Mouse (Mus musculus) midbrain, postnatal 0 days (tissue): ENCODE results near the gene Wrb. TPM values are rescaled to one million over a fixed set of nuclear protein-coding genes. Genes with fewer than 3 reads are reported as not detected.
"Not testable (repeated sequence)": the region's sequence is repeated elsewhere in the genome, so short reads cannot be mapped to it uniquely, and the experiment has no call there.

ENCODE experiments used
- ATAC-seq: fragments of 200-750 bp; cut with Nextera tagmentation; 2 replicates; pipeline ENCODE4 v1.8.0; 2017; ENCODE audit warnings: moderate number of reproducible peaks, mild to moderate bottlenecking, moderate TSS enrichment, moderate library complexity; ENCODE audit not compliant: low FRiP score
- DNase-seq: peaks from one replicate; pipeline ENCODE4 v3.0.0-alpha.2; 2015; ENCODE audit warnings: low spot score
- H3K27ac ChIP-seq: fragments of 300-500 bp; sonication (generic); 2 replicates; pipeline ENCODE4 v1.5.1; 2014; ENCODE audit warnings: low read depth, mild to moderate bottlenecking, low read length, mixed read lengths
- H3K27me3 ChIP-seq: fragments of 300-500 bp; sonication (generic); 2 replicates; pipeline ENCODE4 v1.6.1; 2014; ENCODE audit warnings: low read length, control low read depth, mixed read lengths; ENCODE audit not compliant: insufficient read depth
- H3K36me3 ChIP-seq: fragments of 300-500 bp; sonication (generic); 2 replicates; pipeline ENCODE4 v1.6.1; 2014; ENCODE audit warnings: low read length, control low read depth, mixed read lengths; ENCODE audit not compliant: insufficient read depth
- H3K4me1 ChIP-seq: fragments of 300-500 bp; sonication (generic); 2 replicates; pipeline ENCODE4 v1.6.1; 2014; ENCODE audit warnings: mild to moderate bottlenecking, control low read depth, antibody characterized with exemption, low read length, mixed read lengths; ENCODE audit not compliant: insufficient read depth
- H3K4me2 ChIP-seq: fragments of 300-500 bp; sonication (generic); 2 replicates; pipeline ENCODE4 v1.6.1; 2014; ENCODE audit warnings: low read depth, mild to moderate bottlenecking, low read length, mixed read lengths; ENCODE audit not compliant: poor library complexity, severe bottlenecking
- H3K4me3 ChIP-seq: fragments of 300-500 bp; sonication (generic); 2 replicates; pipeline ENCODE4 v1.5.1; 2014; ENCODE audit warnings: low read depth, mild to moderate bottlenecking, low read length, moderate library complexity
- H3K9ac ChIP-seq: fragments of 300-500 bp; sonication (generic); replicated peaks from 2 replicates; pipeline ENCODE4 v1.6.1; 2014; ENCODE audit warnings: mild to moderate bottlenecking, low read length, moderate library complexity, mixed read lengths; ENCODE audit not compliant: poor library complexity, severe bottlenecking
- H3K9me3 ChIP-seq: fragments of 300-500 bp; sonication (generic); 2 replicates; pipeline ENCODE4 v1.6.1; 2016; ENCODE audit warnings: low read length, control low read depth
- CTCF ChIP-seq: IDR thresholded peaks from 2 replicates; pipeline ENCODE4 v1.5.1; 2016; ENCODE audit warnings: antibody characterized with exemption, mild to moderate bottlenecking
- WGBS: fragments of 180-500 bp; shearing (Covaris S2); extraction: QIAGEN DNeasy Blood & Tissue Kit; methylation state at CpG from one replicate; pipeline ENCODE4 v1.1.7; 2014; 5-methylcytosine and 5-hydroxymethylcytosine counted together
- polyA plus RNA-seq: library from polyadenylated mRNA; unstranded; fragments of >200 nt; fragmentation: Nextera tagmentation; extraction: Ambion mirVana; gene quantifications from 2 replicates; pipeline ENCODE4 v1.2.1, GENCODE M21; 2015
- total RNA-seq: library from RNA; depleted of rRNA; stranded (reverse); fragments of >200 nt; gene quantifications from 2 replicates; pipeline ENCODE4 v1.2.3, GENCODE M21; 2014

Wrb gene
- total and polyA plus RNA-seq, 2 experiments from 2014 or later = 190 to 212 TPM

DNA sequence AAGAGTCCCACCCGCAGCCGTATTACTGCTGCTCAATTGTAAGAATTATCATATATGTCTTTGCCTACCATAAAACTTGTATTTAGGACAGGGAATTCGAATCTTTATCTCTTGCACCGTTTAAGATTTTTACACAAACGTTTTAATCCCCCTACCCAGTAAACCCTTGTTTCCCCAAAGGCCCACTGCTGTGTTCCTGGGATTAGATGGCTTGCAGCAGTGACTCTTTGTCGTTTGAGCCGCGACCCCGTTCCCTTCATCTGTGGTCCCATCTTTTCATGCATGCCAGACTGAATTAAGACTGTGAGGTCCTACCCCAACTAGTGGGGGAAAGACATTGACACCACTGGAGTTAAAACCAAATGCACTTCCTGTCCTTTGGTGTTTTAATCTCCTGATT lies 16.7 kb upstream of the Wrb start:
- no peak for DNase-seq
- under 1% methylated on average over 9 of the region's 9 CpGs for WGBS
- Histone ChIP-seq H3K4me1 (peaks cover 8% of the 10 kb centered on the region; the same call in 1 of the 2 replicates), H3K9ac (peak overlapping the region; percentile 80), H3K9me3 (no peaks in the 10 kb centered on the region), H3K4me3 (peak overlapping the region; percentile 65), H3K27me3 (no peaks in the 10 kb centered on the region), H3K4me2 (peak overlapping the region; percentile 62), H3K36me3 (peaks cover 13% of the 10 kb centered on the region), H3K27ac (peak overlapping the region; percentile 96)
- TF ChIP-seq CTCF = no peak
- ATAC-seq = no peak

DNA sequence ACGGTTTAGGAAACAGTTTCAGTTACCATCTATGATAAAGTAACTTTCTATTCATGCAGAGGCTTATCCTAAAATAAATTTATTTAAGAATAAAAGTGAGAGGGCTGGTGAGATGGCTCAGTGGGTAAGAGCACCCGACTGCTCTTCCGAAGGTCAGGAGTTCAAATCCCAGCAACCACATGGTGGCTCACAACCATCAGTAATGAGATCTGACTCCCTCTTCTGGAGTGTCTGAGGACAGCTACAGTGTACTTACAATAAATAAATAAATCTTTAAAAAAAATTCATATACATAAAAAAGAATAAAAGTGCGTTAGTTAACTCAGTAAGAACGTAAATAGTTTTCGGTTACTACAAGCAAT lies 478 bp upstream of the Wrb start:
- Histone ChIP-seq H3K4me2 (0 out of 2 replicates have a peak overlapping the region, but pooled peaks have one; percentile 76), H3K4me3 (peak overlapping the region; percentile 65; the same call in 1 of the 2 replicates)
- not testable (repeated sequence) for H3K9me3 ChIP-seq, H3K9ac ChIP-seq, H3K4me1 ChIP-seq, H3K36me3 ChIP-seq, H3K27me3 ChIP-seq, DNase-seq, H3K27ac ChIP-seq
- peak; percentile 50 for ATAC-seq
- WGBS = 24% methylated on average over 6 of the region's 6 CpGs

DNA sequence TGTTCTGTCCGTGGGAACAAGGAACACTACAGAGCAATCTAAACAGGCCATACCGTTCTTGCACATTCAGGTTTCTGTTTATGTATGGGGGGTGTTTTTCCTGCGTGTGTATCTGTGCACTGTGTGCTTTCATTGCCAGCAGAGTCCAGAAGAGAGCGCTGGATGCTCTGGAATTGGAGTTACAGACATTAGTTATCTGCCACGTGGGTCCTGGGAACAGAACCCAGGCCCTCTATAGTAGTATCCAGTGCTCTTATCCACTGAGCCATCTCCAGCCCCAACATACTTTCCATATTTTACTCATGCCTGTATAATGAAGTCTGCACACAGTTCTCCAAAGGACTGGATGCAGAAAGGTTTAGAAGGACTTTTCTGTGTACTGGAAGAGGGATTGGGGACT lies 607 bp downstream of the Wrb start:
- Histone ChIP-seq H3K4me3 (peak overlapping the region; percentile 65), H3K27ac (peak overlapping the region; percentile 77), H3K4me2 (peak overlapping the region; percentile 76), H3K9me3 (no peaks in the 10 kb centered on the region), H3K27me3 (no peaks in the 10 kb centered on the region), H3K9ac (peak overlapping the region; percentile 75), H3K36me3 (no peaks in the 10 kb centered on the region), H3K4me1 (peaks cover 8% of the 10 kb centered on the region; the same call in 1 of the 2 replicates)
- 0% methylated on average over 5 of the region's 5 CpGs for WGBS
- TF ChIP-seq CTCF = peak; percentile 43
- ATAC-seq (no peak; the same call in 1 of the 2 replicates), DNase-seq (peak; percentile 27)

DNA sequence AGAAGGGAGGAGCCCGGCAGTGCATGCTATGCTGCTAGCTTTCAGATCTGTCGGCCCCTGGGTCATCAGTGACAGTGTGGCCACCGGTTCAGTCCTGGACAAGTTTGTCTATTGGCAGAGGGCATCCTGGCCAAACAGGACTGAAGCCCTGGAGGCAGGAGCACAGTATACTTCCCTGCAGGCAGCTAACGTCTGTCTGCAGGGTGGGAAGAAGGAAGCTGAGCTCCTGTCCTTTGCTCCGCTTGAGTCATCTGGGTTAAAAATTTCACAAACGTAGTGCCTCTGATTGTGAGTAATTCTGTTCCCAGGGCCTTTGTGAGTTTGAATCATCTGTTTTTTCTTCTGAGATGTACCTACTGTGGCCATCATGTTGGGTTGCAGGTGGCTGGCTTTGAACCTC lies 3.6 kb downstream of the Wrb start:
- Histone ChIP-seq H3K9ac (no peak overlapping the region), H3K4me3 (no peak overlapping the region), H3K9me3 (no peaks in the 10 kb centered on the region), H3K27ac (no peak overlapping the region), H3K4me1 (peaks cover 8% of the 10 kb centered on the region; the same call in 1 of the 2 replicates), H3K36me3 (peaks cover 9% of the 10 kb centered on the region), H3K4me2 (no peak overlapping the region), H3K27me3 (no peaks in the 10 kb centered on the region)
- 87% methylated on average over 6 of the region's 6 CpGs for WGBS
- ATAC-seq (no peak), DNase-seq (no peak)
- no peak for TF ChIP-seq CTCF

DNA sequence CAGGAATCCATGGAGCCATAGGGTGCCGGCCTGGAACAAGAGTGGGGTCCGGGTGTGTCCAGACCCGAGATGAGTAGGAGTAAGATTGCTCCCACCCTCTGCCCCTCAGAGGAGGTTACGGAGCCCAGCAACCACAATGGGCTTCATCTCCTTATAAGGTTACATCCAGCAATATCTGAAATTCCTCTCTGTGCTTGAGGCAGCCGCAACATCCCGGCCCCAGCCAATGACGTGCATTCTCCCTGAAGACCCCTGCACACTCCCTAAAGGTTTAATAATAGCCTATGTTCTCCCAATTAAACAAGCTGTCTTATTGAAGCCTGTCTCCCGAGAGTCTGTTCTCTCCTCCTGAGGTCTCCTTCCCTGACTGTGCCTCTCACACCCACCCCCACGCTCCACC lies 4.1 kb downstream of the Wrb start:
- no peaks in the 10 kb centered on the region for H3K9me3 ChIP-seq
- H3K27ac ChIP-seq = no peak overlapping the region
- H3K4me2 ChIP-seq = no peak overlapping the region
- no peak for ATAC-seq
- H3K36me3 ChIP-seq = peaks cover 14% of the 10 kb centered on the region
- no peak for DNase-seq
- peaks cover 8% of the 10 kb centered on the region; the same call in 1 of the 2 replicates for H3K4me1 ChIP-seq
- H3K9ac ChIP-seq = no peak overlapping the region
- WGBS = 81% methylated on average over 9 of the region's 9 CpGs
- TF ChIP-seq CTCF = no peak
- H3K4me3 ChIP-seq = no peak overlapping the region
- H3K27me3 ChIP-seq = no peaks in the 10 kb centered on the region

DNA sequence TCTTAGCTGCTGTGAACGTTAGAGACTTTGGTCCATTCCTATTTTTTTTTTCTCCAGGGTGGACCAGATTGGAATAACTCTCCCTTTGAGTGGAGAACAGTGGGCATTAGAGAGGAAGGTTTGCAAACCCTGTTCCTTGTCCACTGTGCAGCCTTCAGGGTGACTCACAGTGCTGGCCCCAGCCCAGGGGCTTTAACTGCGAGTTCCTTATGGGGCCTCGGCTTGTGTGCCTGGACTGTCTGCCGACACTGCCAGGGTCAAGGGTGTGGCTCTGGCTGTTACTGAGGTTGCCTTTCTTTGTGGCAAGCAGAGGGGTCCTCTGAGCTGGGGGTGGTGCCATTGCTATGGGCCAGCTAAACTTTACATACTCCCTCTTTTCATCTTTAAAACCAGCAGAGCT lies 5.8 kb downstream of the Wrb start:
- no peak for ATAC-seq
- 77% methylated on average over 4 of the region's 4 CpGs for WGBS
- Histone ChIP-seq H3K4me3 (no peak overlapping the region), H3K9me3 (no peaks in the 10 kb centered on the region), H3K9ac (no peak overlapping the region), H3K4me2 (no peak overlapping the region), H3K36me3 (peaks cover 19% of the 10 kb centered on the region), H3K27ac (no peak overlapping the region), H3K4me1 (peaks cover 6% of the 10 kb centered on the region; the same call in 1 of the 2 replicates), H3K27me3 (no peaks in the 10 kb centered on the region)
- no peak for TF ChIP-seq CTCF
- DNase-seq = no peak
